Mouse (Mus musculus): ENCODE data around the gene Gm21854.
"Not testable (repeated sequence)": the region's sequence is repeated elsewhere in the genome, so short reads cannot be mapped to it uniquely, and the experiment has no call there.

Gm21854 gene

DNA sequence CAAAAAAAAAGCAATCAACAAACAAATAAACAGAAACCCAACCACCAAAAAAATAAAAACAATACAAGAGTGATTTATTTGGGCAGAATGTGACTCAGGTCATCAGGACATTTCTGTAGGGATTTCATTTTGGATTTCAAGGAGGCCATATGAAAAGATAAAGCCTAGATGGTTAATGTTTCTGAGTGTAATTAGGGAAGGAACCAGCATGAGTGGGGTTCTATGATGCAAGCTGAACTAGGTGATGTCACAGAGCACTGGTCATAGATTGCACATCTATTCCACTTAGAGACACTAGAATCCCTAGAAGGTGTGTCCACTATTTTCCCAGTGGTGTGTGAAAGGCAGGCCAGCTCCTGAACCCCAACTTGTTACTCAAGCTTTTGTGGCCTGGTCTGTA is at the start of gene Gm21854:
Gene Gm21854 (plus strand): TSS at position 301 of the 400 bp plus-strand sequence.
- not testable (repeated sequence) for DNase-seq (ENCODE audit: low read depth)
